Mouse (Mus musculus): ENCODE measurements around the gene Nsun2.

The Nsun2 gene

DNA sequence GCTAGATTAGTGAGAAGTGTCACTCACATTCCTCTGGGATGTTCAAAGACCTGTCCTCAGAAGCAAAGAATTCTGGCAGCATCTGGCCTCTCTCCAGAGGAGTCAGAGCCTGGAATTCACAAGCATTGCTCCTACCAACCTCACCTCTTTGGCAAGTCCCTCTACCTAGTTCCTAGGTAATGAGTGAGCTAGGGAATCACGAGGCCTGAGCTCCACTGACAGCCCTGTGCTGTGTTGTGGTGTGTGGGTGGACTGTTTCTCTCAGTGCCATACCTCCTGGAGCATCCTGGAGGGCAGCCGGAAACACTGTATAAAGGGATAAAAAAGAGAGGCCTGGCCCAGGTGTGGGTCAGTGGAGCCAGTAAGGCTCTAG, 9.4 kb upstream of the Nsun2 start:
- DNase-seq (ENCODE audit: low read depth, low spot score): no peak

DNA sequence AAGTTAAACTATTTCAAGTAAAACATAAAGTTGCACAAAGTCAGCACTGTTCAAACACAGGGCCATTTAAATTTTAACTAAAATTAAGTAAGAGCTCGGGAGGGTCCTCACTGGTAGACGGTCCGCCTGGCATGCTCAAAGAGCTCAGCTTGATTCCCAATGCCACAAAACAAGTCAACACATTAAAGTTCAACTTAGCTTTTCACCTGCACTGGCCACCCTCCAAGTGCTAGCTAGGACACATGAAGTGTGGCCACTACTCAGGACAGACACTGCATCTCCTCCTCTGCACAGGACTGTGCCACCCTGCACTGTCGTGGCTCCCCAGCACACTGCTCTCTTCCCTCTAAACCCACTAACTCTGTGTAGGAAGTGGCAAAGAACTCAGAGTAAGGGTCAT, 7.7 kb upstream of the Nsun2 start:
- DNase-seq (ENCODE audit: low read depth, low spot score): no peak

DNA sequence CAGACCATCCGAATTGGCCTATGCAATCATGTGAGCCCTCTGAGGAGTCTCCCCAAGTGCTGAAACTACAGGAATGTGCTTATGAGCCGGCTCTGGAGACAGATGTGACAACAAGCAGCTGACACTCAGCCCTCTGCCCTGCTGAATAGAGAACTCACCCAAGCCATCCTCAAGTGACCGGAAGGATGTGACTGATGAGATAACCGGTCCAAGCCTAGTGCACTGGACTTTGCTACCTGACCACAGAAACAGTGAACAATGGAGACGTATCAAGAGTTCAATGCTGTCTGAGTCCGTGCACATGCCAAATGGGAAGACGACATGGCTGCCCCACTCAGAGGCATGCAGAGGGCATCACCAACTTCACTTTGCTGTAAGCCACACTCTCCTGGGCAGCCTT, 5.0 kb upstream of the Nsun2 start:
- no peak for DNase-seq (ENCODE audit: low read depth, low spot score)

DNA sequence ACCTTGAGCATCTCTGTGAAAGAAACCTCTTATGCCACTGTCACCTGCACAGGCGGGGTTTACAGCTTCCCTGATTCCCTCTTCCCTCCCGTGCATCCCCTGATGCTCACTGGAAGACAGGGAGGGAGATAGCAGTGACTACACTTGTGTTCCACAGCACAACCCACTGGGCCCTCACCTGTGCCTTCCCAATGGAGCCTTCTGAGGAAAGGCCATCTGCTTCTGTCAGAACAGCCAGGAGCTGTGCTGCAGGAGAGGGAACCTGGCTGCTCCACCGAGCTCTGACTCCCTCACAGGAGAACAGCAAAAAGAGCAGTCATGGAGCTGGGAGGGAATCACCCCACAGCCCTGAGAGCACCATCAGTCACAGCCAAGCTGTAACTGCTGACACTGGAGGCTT, 3.4 kb upstream of the Nsun2 start:
- DNase-seq (ENCODE audit: low read depth, low spot score): no peak

DNA sequence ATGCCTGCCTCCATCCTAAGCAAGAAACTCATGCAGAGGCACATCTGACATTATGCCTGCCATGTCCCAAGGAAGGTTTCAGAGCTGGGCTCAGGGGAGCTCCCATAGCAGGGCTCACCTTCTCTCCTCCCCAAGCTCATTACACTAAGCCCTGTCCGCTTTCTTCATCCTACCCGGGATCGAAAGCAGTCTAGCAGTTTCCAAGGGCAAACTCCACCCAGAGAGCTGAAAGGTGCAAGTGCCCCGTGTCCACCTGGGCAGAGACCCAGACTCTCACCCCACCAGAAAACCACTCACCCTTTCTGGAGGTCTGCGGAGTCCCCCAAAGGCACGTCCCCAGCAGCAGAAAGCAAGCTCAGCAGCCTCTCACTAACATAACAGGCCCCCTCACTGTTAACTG, 2.6 kb upstream of the Nsun2 start:
- DNase-seq (ENCODE audit: low read depth, low spot score): no peak

GRCm38 (mm10) chr13:69531431-69531830, 2.1 kb upstream of the Nsun2 start:
- DNase-seq (ENCODE audit: low read depth, low spot score): no peak

DNA sequence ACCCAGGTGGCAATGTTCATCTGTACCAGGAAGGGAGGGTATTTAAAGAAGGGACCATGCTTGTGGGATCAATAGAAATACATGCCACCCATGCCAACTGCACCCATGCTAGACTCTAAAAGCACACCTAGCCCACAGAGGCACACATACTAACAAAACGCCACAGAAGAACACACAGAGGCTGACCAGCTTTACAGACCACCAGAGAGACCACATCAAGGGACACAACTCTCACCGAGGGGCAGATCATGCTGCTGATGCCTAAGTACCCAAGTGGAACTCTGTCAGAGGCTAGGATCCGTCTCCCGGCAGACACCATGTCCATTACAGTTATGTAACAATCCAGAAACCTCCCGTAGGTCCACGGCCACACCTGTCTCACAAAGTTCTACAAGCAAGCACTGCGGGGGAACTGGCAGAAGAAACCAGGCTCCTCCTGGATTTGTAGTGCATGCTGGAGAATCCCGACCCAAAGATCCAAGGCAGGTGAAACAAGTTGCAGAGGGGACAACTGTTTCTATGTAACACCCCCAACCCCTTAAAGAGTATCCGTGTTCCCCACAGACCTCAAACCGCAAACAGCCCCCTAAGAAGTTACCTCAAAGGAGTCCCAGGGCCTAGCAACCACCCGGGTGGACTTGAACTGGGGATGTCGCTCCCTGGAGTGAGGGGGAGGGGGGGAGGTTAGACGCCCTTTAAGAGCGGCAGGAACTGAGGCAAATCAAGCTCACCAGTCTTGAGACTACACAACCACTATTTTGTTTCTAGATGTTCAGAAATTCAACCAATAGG, 1.2 kb upstream of the Nsun2 start:
- no peak for DNase-seq (ENCODE audit: low read depth, low spot score)

- DNase-seq (ENCODE audit: low read depth, low spot score): no peak
Measured at GRCm38 (mm10) chr13:69532893-69533404, 597 bp upstream of the Nsun2 start.

- DNase-seq (ENCODE audit: low read depth, low spot score): no peak
Measured at GRCm38 (mm10) chr13:69534334-69534653, 748 bp downstream of the Nsun2 start, which contains the start of gene Tent4a. Gene Tent4a, minus strand, starts transcription at chr13:69534617.

DNA sequence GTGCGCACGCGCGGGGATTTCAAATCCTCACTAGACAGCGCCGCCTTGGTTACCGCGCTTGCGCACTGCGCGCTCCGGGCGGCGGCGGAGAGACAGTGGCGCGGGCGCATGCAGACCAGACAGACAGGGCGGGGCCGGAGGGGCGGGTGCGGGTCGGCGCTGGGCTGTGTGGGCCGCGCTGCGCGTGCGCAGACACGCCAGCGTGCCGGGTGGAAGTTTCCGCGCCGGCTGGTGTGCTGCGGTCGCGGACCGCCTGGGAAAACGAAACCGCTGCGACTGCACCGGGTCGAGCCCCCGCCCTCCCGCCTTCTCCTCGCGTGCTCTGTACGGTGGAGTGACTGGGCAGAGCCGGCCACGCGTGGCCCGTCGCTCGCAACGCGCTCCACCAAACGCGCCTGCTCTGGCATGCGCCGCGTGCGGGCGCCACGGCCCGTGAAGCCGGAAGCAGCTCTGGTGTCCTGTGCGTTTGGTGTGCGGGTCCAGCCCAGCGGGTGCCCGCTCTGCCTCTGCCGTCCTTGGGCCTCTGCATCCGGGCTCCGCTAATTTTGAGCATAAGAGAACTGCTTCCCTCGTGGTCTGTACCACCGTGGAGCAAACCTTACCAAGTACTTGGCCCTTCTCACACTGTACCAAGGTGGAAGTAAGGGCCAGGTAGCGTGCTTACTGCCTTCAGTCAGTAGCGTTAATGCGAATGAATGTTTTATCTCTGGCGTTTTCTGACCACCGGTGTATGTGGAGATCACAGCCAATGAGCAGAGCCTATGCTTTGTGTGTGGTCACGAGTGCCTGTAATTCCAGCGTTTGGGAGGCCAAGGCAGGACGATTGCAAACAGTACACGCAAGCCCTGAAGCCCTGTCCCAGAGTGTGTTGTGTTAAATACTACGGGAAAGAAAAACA, 1.4 kb downstream of the Nsun2 start:
- DNase-seq (ENCODE audit: low read depth, low spot score): peak; percentile 96

- no peak for DNase-seq (ENCODE audit: low read depth, low spot score)
Measured at GRCm38 (mm10) chr13:69536021-69536420, 2.5 kb downstream of the Nsun2 start.

- no peak for DNase-seq (ENCODE audit: low read depth, low spot score)
Measured at GRCm38 (mm10) chr13:69537366-69537765, 3.8 kb downstream of the Nsun2 start.

- no peak for DNase-seq (ENCODE audit: low read depth, low spot score)
Measured at GRCm38 (mm10) chr13:69538327-69538726, 4.8 kb downstream of the Nsun2 start.

- DNase-seq (ENCODE audit: low read depth, low spot score): no peak
Measured at GRCm38 (mm10) chr13:69541209-69541608, 7.7 kb downstream of the Nsun2 start.

DNA sequence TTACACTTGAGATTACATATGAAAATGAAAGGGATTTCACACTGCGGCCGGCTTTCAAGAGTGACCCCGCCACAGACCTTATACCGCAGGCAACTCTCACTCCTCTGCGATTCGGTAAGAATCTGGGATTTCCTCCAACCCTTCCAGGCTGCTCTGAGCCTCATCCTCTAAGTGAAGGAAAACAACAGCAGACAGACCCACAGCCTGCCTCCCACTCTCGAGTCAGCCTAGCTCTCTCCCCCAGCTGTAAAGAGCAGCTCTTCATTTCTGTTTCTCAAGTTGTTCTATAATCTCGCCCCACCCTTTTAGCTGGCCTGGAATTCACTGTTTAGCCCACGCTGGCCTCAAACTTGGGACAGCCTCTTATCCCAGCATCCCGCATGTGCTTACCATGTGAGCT, 8.2 kb downstream of the Nsun2 start:
- no peak for DNase-seq (ENCODE audit: low read depth, low spot score)

DNA sequence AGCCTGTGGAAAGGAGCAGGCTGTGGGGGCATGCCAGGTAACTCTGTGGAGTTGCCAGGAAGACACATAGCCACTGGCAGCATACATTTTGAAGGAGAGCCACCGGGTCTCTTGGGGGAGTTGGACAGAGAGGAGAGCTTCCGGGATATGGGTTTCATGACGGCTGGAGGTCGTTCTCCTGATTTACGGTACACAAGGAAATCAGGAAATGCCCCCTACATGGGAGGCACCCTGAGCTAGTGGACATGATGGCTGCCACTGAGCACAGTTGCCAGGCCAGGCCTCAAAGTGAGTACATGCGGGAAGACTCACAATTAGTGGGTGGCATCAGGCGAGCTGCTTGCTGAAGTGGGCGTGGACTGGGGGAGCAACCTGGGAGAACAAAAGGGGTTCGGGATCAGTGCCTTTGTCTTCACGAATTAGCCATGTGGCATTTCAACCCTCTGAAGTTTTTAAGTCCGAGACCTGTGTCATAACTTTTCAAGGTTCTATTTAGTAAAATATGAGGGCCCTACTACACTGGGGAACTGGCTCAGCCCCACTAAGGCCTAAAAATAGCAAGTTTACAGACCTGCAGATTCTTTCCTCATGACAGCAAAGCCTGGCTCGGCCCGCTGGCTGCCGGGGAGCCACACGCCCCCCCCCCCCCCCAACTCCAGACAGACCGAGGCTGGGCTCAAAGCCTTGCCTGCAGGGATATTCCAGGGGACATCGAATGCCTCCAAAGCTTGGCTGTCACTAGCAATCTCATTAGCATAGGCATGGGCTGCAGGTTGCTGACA, 9.2 kb downstream of the Nsun2 start:
- DNase-seq (ENCODE audit: low read depth, low spot score): no peak

DNA sequence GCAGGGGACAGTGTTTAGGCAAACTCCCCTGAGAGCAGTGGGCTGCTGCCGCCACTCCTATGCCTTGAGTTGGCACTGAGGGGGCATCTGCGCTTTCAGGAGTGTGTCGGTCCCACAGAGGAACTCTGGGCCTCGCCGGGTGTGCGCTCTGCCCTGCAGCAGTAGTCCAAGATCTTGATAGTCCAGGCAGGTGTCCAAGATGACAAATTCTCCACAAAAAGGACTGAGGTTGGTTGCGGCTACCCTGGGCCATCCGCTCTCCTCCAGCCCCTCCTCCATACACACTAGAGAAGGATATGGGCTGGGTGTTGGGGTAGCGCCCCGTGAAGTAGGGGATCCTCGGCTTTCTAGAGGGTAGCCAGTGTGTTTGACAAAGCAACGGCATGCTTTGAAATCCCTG, 10.0 kb downstream of the Nsun2 start:
- no peak for DNase-seq (ENCODE audit: low read depth, low spot score)

DNA sequence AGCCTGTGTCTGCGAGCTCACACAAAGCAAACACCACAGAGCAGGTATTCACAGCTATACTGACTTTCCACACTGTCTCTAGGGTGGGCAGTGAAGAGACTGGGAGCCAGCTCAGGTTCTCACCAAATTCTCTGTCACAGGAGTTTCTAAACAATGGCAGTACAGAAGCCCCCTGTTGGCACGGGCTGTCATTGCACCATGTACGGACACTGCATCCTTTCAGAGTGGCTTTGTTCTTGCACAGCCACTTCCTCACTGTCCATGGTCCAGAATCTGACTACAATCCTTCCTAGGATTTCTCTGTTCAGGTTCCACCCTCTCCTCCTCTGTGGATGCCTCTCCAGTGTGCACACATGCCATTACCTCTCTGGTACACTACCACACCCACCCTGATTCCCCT, 11.5 kb downstream of the Nsun2 start:
- no peak for DNase-seq (ENCODE audit: low read depth, low spot score)

DNA sequence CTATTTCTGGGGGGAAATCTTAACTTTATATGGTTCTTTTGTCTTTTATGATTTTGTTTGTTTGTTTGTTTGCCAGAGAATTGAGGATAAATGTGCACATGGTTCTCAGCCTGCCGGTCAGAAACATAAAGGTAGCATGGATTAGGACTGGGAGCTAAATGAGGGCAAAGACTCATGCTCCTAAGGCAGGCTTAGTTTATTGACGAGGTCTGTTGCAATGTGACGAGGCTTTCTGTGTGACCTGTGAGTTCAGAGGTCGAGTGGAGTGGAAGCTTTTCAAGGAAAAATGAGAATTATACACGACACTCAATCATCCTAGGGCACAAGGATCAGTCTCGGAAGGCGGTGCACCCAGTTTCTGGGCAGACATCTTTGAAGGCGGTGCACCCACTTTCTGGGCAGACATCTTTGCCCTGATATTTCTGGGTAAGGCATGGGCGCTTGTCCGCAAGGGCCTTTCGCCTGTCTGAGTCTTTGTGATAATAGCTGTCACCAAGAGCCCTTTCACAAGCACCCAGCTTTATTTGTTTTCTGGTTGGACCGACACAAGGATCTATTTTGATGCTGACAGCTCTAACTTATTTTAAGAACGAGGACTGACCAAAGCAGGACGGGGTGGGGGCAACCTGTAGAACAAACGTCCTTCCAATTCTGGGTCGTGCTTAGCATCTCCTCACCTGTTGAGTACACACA, 14.1 kb downstream of the Nsun2 start:
- no peak for DNase-seq (ENCODE audit: low read depth, low spot score)

DNA sequence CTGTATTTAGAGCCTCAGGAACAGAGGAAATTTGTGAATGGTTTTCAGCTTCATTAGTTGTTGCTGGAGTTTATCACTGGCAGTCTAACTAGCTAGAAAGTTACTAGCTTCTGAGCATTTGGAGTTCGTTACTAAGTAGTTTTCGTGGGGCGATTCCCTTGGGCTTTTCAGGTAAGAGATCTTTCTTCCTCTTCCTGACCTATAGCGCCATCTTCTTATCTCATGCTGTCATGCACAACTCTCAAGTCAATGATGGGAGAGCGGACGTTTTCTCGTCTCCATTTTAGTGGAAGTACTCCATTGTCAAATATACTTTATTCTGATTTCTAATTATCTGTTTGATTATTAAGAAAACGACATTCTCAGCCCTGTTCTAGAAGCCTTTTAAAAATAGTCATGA, 16.4 kb downstream of the Nsun2 start:
- no peak for DNase-seq (ENCODE audit: low read depth, low spot score)

GRCm38 (mm10) chr13:69550831-69551230, 17.3 kb downstream of the Nsun2 start:
- no peak for DNase-seq (ENCODE audit: low read depth, low spot score)

Data from brain, embryonic 18.5 days (tissue).